Mouse (Mus musculus) spleen, adult 2 months (tissue): ENCODE results near the gene Them7.

Source experiments
- CTCF ChIP-seq: fragments of 200-500 bp; IDR thresholded peaks from 2 replicates; pipeline ENCODE4 v1.5.1; 2011; ENCODE audit warnings: mild to moderate bottlenecking, inconsistent platforms; ENCODE audit not compliant: insufficient read depth, insufficient read length, insufficient replicate concordance; ENCODE audit errors: extremely low read depth
- POLR2A ChIP-seq: fragments of 200-500 bp; IDR thresholded peaks from 2 replicates; pipeline ENCODE4 v1.6.1; 2011; ENCODE audit warnings: low read depth, low read length, inconsistent platforms

- TF ChIP-seq POLR2A = no peak
- TF ChIP-seq CTCF = no peak
Observed at GRCm38 (mm10) chr2:105379682-105380081, 155.6 kb downstream of the Them7 start.
